Mouse (Mus musculus) brown adipose tissue, adult 24 weeks (tissue): Measurements from ENCODE around the gene Lrrc49. TPM values are rescaled to one million over a fixed set of nuclear protein-coding genes. Genes with fewer than 3 reads are reported as not detected.

ENCODE experiments used
- polyA plus RNA-seq: library from polyadenylated mRNA; stranded (reverse); fragments of >200 nt; gene quantifications from 2 replicates; pipeline ENCODE4 v1.2.4, GENCODE M21; 2012; ENCODE audit not compliant: missing spikeins, insufficient read depth, insufficient read length

The Lrrc49 gene
- polyA plus RNA-seq, 1 experiment, result 1.1 TPM

Other genes starting within 250 kb of the Lrrc49 start
- 0.24 and 0.29 TPM in 2 replicates for gene Thsd4, start 166.1 kb downstream of the Lrrc49 start, polyA plus RNA-seq
- 0.44 and 0.92 TPM in 2 replicates for gene Larp6, start 24.8 kb upstream of the Lrrc49 start, polyA plus RNA-seq
- 11.8 and 13.8 TPM in 2 replicates for gene Uaca, start 106.4 kb upstream of the Lrrc49 start, polyA plus RNA-seq